ENCODE assay signal across 22 mouse cellular contexts in the genomic region with DNA sequence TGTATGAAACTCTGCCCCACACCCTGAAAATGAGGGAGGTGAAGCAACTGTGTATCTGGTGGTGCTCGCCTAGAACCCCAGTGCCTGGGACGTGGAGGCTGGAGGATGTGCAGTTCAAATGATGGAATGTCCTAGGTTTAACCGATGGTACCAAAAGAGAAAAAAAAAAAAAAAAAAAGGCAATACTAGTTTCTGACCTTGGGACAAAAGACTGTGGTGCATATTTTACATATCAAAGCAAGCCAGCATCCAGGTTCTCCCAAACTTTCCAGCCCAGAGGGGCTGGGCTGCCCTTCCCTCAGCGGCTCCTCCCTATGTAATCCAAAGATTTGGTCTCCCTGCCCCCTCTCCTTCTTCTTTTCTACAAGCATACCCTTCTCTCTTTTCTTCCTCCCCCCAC.
"Had no signal": no experiment of that assay in that cellular context is flagged by ENCODE, and none has a peak within 500 bp of the region (broad histone marks: within the 10 kb centered on the region; RNA-seq: fewer than 3 reads in every experiment).

No protein-coding gene starts in this region.

- H3K4me3 ChIP-seq: lung, embryonic 15.5 days; megakaryocyte, embryonic 14.5 days; midbrain, embryonic 13.5 days; midbrain, embryonic 15.5 days; myocyte; neural tube, embryonic 13.5 days; neural tube, embryonic 15.5 days had no signal

- H3K9me3 ChIP-seq: lung, embryonic 15.5 days; megakaryocyte, embryonic 14.5 days; midbrain, embryonic 13.5 days; midbrain, embryonic 15.5 days; neural tube, embryonic 13.5 days; neural tube, embryonic 15.5 days had no signal

- H3K27me3 ChIP-seq: midbrain, embryonic 15.5 days; neural tube, embryonic 15.5 days had no signal

- H3K4me2 ChIP-seq: lung, embryonic 15.5 days; midbrain, embryonic 11.5 days; midbrain, embryonic 13.5 days; midbrain, embryonic 15.5 days; neural tube, embryonic 13.5 days; neural tube, embryonic 15.5 days had no signal

- DNase-seq: liver, postnatal 0 days; lung, adult 2 months; lung, postnatal 14 days; lung, postnatal 36 days; retina, postnatal 1 day; right cerebral cortex, adult 18-20 months; right cerebral cortex, postnatal 25 days; right cerebral cortex, postnatal 4 days; spleen, adult 18-20 months; thymus, adult 18-20 months; thymus, postnatal 14 days; thymus, postnatal 36 days had no signal

- ATAC-seq: liver, postnatal 0 days; lung, postnatal 0 days; midbrain, embryonic 13.5 days; midbrain, embryonic 15.5 days had no signal

- H3K27ac ChIP-seq: lung, embryonic 15.5 days; macrophage; midbrain, embryonic 13.5 days; midbrain, embryonic 15.5 days; neural tube, embryonic 13.5 days; neural tube, embryonic 15.5 days had no signal

- H3K9ac ChIP-seq: liver, postnatal 0 days; lung, embryonic 15.5 days; midbrain, embryonic 13.5 days; midbrain, embryonic 15.5 days; neural tube, embryonic 13.5 days; neural tube, embryonic 15.5 days had no signal

- H3K36me3 ChIP-seq: lung, embryonic 15.5 days; midbrain, embryonic 13.5 days; midbrain, embryonic 15.5 days; neural tube, embryonic 13.5 days; neural tube, embryonic 15.5 days had no signal

- H3K4me1 ChIP-seq: midbrain, embryonic 13.5 days; midbrain, embryonic 15.5 days; neural tube, embryonic 13.5 days; neural tube, embryonic 15.5 days had no signal
